Mouse (Mus musculus): ENCODE measurements around the gene Atp1b4. TPM values are rescaled to one million over a fixed set of nuclear protein-coding genes. Genes with fewer than 3 reads are reported as not detected.

The Atp1b4 gene
- polyA plus RNA-seq, 1 experiment from 2014 or later, result not detected

Other genes with a start within 250 kb of the Atp1b4 start
- gene Rhox10, start 249.7 kb upstream of the Atp1b4 start, polyA plus RNA-seq (2015; fragmentation: Nextera tagmentation; extraction: Ambion mirVana), result not detected in 2 replicates
- gene Rhox11, start 231.0 kb upstream of the Atp1b4 start, polyA plus RNA-seq (2015; fragmentation: Nextera tagmentation; extraction: Ambion mirVana), result not detected in 2 replicates
- not detected in 2 replicates for gene Rhox12, start 205.3 kb upstream of the Atp1b4 start, polyA plus RNA-seq (2015; fragmentation: Nextera tagmentation; extraction: Ambion mirVana)
- gene Rhox13, start 195.0 kb upstream of the Atp1b4 start, polyA plus RNA-seq (2015; fragmentation: Nextera tagmentation; extraction: Ambion mirVana), result not detected in 2 replicates
- gene Zbtb33, start 126.4 kb upstream of the Atp1b4 start, polyA plus RNA-seq (2015; fragmentation: Nextera tagmentation; extraction: Ambion mirVana), result 5.4 and 5.9 TPM in 2 replicates
- gene Tmem255a, start 63.7 kb upstream of the Atp1b4 start, polyA plus RNA-seq (2015; fragmentation: Nextera tagmentation; extraction: Ambion mirVana), result 38.7 and 44.8 TPM in 2 replicates
- gene Lamp2, start 140.3 kb downstream of the Atp1b4 start, polyA plus RNA-seq (2015; fragmentation: Nextera tagmentation; extraction: Ambion mirVana), result 61.3 and 66.0 TPM in 2 replicates

Data from hindbrain, embryonic 13.5 days (tissue).